Mouse (Mus musculus) embryonic facial prominence, embryonic 13.5 days (tissue): Measurements from ENCODE around the gene Nr1h3. TPM values are rescaled to one million over a fixed set of nuclear protein-coding genes. Genes with fewer than 3 reads are reported as not detected.
"Not testable (repeated sequence)": the region's sequence is repeated elsewhere in the genome, so short reads cannot be mapped to it uniquely, and the experiment has no call there.

ENCODE experiments used
- ATAC-seq: fragments of 200-750 bp; cut with Nextera tagmentation; 2 replicates; pipeline ENCODE4 v1.8.0; 2017; ENCODE audit warnings: low read depth; ENCODE audit not compliant: insufficient number of reproducible peaks, insufficient read depth, low FRiP score, low TSS enrichment
- H3K27ac ChIP-seq: fragments of 300-500 bp; sonication (generic); 2 replicates; pipeline ENCODE4 v1.5.1; 2015; ENCODE audit warnings: moderate library complexity, mild to moderate bottlenecking, inconsistent platforms
- H3K27me3 ChIP-seq: fragments of 300-500 bp; sonication (generic); 2 replicates; pipeline ENCODE4 v1.6.1; 2015; ENCODE audit warnings: mild to moderate bottlenecking, inconsistent platforms
- H3K36me3 ChIP-seq: fragments of 300-500 bp; sonication (generic); 2 replicates; pipeline ENCODE4 v1.6.1; 2015; ENCODE audit warnings: mild to moderate bottlenecking, inconsistent platforms
- H3K4me1 ChIP-seq: fragments of 300-500 bp; sonication (generic); 2 replicates; pipeline ENCODE4 v1.6.1; 2015; ENCODE audit warnings: inconsistent platforms
- H3K4me2 ChIP-seq: fragments of 300-500 bp; sonication (generic); 2 replicates; pipeline ENCODE4 v1.6.1; 2015; ENCODE audit warnings: moderate library complexity, mild to moderate bottlenecking, inconsistent platforms
- H3K4me3 ChIP-seq: fragments of 300-500 bp; sonication (generic); 2 replicates; pipeline ENCODE4 v1.5.1; 2015; ENCODE audit warnings: mild to moderate bottlenecking, inconsistent platforms
- H3K9ac ChIP-seq: fragments of 300-500 bp; sonication (generic); 2 replicates; pipeline ENCODE4 v1.6.1; 2015; ENCODE audit warnings: mild to moderate bottlenecking, inconsistent platforms
- H3K9me3 ChIP-seq: fragments of 300-500 bp; sonication (generic); 2 replicates; pipeline ENCODE4 v1.6.1; 2016; ENCODE audit warnings: inconsistent platforms
- WGBS: fragments of 180-500 bp; shearing (Covaris S2); methylation state at CpG from one replicate; pipeline ENCODE4 v1.1.7; 2015; ENCODE audit warnings: mixed read lengths; 5-methylcytosine and 5-hydroxymethylcytosine counted together
- polyA plus RNA-seq: library from polyadenylated mRNA; unstranded; fragments of >200 nt; fragmentation: Nextera tagmentation; extraction: Ambion mirVana; gene quantifications from 2 replicates; pipeline ENCODE4 v1.2.1, GENCODE M21; 2015

Gene Nr1h3
- polyA plus RNA-seq = 0.83 and 1.9 TPM in 2 replicates

DNA sequence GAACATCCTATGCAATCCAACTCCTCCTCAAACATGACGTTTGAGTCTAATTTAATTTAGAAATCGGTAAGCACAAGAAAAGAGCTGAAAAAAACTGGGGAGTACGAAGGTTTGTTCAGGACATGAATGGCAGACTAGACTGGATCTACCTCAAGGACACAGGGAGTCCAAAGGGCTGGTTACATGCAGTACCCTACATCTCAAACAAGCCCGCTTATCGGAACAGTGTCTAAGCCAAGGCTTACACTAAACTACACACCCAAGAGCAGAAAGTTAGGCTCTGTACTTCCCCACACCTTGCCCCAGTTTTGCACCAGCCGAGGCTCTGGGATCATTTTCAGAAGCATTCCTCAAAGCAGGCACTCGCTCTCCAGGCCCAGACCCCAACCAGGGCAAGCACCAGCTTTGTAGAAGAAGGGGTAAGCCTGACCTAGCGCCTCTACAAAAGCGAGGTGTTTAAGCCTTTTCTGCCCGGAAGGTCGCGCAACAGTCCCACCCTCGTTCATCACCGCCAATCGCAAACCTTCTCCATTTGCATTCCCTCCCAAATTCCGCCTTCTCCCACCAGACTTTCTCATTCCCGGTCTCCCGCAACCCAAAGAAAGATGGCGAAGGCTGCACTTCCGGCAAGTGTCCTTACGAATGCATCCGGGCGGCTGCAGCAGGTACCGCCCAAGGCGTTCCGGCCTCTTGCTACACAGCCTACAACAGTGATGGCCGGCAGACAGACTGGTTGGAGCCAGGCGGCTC is at the start of gene Nr1h3, which contains the start of gene Acp2:
Gene Nr1h3, minus strand, starts transcription at position 613 of the 750 bp plus-strand sequence.
Gene Acp2, plus strand, starts transcription at position 664 of the 750 bp plus-strand sequence.
- Histone ChIP-seq H3K4me3 (peak within 1 kb of the TSS; percentile 72), H3K27me3 (no peaks in the 10 kb centered on the region), H3K9ac (peak within 1 kb of the TSS; percentile 84), H3K9me3 (no peaks in the 10 kb centered on the region), H3K36me3 (peaks cover 27% of the 10 kb centered on the region), H3K4me1 (peaks cover 22% of the 10 kb centered on the region), H3K4me2 (peak within 1 kb of the TSS; percentile 75), H3K27ac (peak within 1 kb of the TSS; percentile 93)
- whole genome bisulfite sequencing = 2% methylated on average over 28 of the region's 28 CpGs
- ATAC-seq = peak; percentile 93

DNA sequence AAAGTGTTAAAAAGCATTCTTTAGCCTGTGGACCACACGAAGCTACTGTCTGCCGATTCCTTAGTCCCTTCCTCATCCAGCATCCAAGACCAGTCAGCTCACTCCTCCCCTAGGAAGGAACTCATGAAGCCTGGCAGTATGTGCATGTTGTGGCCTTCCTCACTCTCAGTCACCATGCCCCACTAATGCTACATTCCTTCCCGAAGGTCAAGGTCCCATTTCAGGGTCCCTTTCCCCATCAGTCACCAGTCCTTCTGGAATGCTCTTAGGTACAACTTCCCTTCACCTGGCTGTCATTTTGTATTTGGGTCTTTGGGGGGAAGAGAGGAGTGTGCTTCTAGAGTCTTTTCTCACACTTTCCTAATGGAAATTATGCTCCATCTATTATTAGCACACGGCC is 49.4 kb upstream of the Nr1h3 start:
- WGBS = 71% methylated on average over 4 of the region's 4 CpGs
- peaks cover 19% of the 10 kb centered on the region for H3K4me1 ChIP-seq
- H3K9ac ChIP-seq = no peak overlapping the region
- no peak overlapping the region for H3K4me2 ChIP-seq
- no peak overlapping the region for H3K4me3 ChIP-seq
- no peak for ATAC-seq
- H3K36me3 ChIP-seq = no peaks in the 10 kb centered on the region
- no peak overlapping the region for H3K27ac ChIP-seq
- no peaks in the 10 kb centered on the region for H3K9me3 ChIP-seq
- H3K27me3 ChIP-seq = peaks cover 20% of the 10 kb centered on the region

DNA sequence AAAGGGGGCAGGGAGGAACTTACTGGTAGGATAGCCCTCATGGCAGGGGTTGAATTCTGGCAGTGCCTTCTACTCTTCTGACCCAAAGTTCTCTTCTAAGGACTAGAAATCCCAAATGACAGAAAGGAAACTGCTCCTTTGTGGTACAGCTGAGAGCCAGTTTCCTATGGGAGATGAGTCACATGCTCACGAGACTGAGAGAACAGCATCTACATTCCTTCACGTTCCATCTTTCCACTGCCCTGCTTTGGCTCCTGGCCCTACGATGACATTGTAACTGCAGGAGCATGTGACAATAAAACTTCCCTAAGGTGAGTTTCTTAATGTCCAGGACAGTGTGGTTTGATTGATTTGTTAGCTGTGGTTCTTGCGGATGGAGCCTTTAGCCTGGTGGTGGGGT is 45.7 kb upstream of the Nr1h3 start:
- H3K9ac ChIP-seq = no peak overlapping the region
- H3K4me3 ChIP-seq = no peak overlapping the region
- ATAC-seq = no peak
- H3K4me2 ChIP-seq = no peak overlapping the region
- peaks cover 5% of the 10 kb centered on the region; the same call in 1 of the 2 replicates for H3K4me1 ChIP-seq
- H3K27me3 ChIP-seq = no peaks in the 10 kb centered on the region
- H3K36me3 ChIP-seq = no peaks in the 10 kb centered on the region
- H3K9me3 ChIP-seq = no peaks in the 10 kb centered on the region
- H3K27ac ChIP-seq = no peak overlapping the region
- 83% methylated on average over 4 of the region's 4 CpGs for WGBS

DNA sequence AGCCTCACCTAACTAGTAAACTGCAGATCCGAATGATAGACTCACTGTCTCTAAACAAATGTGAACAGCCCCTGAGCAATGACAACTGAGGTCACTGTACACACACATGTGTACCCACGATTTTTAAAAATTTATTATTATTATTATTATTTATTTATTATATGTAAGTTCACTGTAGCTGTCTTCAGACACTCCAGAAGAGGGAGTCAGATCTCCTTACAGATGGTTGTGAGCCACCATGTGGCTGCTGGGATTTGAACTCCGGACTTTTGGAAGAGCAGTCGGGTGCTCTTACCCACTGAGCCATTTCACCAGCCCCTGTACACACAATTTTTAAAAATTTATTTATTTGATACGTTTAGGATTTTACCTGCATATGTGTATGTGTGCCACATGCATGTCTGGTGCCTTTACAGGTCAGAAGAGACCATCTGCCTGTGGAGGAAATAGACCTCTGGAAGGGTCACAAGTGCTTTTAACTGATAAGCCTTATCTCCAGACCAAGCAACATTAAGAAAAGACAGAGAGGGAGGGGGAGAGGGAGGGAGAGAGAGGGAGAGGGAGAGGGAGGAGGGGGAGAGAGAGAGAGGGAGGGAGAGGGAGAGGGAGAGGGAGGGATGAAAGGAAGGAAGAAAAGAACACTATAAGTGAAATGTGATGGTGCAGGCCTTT is 42.1 kb upstream of the Nr1h3 start:
- WGBS = 82% methylated on average over 5 of the region's 5 CpGs
- no peak overlapping the region for H3K4me2 ChIP-seq
- no peaks in the 10 kb centered on the region for H3K36me3 ChIP-seq
- no peaks in the 10 kb centered on the region for H3K9me3 ChIP-seq
- no peaks in the 10 kb centered on the region for H3K27me3 ChIP-seq
- H3K27ac ChIP-seq = no peak overlapping the region
- H3K9ac ChIP-seq = no peak overlapping the region
- no peak for ATAC-seq
- H3K4me3 ChIP-seq = no peak overlapping the region
- peaks cover 7% of the 10 kb centered on the region; the same call in 1 of the 2 replicates for H3K4me1 ChIP-seq

DNA sequence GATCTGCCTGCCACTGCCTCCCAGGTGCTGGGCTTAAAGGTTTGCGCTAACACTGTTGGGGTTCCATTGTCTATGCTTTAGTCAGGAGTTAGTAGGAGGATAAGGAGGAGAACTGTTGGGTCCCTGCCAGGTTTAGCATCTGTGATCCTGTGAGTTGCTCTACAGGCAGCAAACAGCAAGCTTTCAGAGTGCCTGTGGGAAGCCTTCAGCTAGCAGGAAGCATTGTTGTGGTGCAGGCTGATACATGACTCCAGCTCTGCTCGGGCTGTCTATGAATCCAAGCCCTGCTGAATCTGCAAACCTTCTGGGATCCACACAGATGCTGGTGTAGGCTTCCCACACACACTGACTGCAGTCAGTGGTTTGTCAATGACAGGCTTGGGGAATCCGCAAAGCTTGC is 40.8 kb upstream of the Nr1h3 start:
- Histone ChIP-seq H3K4me1 (peaks cover 7% of the 10 kb centered on the region; the same call in 1 of the 2 replicates), H3K9me3 (no peaks in the 10 kb centered on the region), H3K27ac (peak overlapping the region; percentile 58), H3K9ac (no peak overlapping the region), H3K4me2 (no peak overlapping the region), H3K4me3 (no peak overlapping the region), H3K36me3 (no peaks in the 10 kb centered on the region), H3K27me3 (no peaks in the 10 kb centered on the region)
- WGBS = 44% methylated on average over 3 of the region's 3 CpGs
- ATAC-seq = no peak

DNA sequence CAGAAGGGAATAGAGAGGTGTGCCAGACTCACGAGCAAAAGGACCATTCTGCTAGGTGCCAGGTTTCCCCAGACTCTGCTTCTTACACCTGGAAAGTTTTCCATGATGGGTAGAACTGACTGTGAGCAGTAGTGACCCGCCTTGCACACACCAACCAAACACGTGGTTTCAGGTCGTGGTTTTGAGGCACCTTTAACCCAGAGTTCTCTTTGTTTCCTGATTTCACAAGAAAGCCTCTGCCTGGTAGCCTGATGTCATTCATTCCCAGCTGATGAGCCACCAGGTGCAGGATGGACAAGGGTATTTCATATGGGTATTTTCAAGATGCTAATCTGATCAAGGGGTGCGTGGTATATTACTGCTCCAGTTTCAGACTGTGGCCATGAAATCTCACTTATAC is 39.9 kb upstream of the Nr1h3 start:
- H3K9ac ChIP-seq = no peak overlapping the region
- H3K36me3 ChIP-seq = no peaks in the 10 kb centered on the region
- H3K27ac ChIP-seq = no peak overlapping the region
- no peak for ATAC-seq
- H3K4me2 ChIP-seq = no peak overlapping the region
- H3K9me3 ChIP-seq = no peaks in the 10 kb centered on the region
- no peaks in the 10 kb centered on the region for H3K27me3 ChIP-seq
- no peak overlapping the region for H3K4me3 ChIP-seq
- peaks cover 11% of the 10 kb centered on the region; the same call in 1 of the 2 replicates for H3K4me1 ChIP-seq
- 64% methylated on average over 5 of the region's 5 CpGs for WGBS

DNA sequence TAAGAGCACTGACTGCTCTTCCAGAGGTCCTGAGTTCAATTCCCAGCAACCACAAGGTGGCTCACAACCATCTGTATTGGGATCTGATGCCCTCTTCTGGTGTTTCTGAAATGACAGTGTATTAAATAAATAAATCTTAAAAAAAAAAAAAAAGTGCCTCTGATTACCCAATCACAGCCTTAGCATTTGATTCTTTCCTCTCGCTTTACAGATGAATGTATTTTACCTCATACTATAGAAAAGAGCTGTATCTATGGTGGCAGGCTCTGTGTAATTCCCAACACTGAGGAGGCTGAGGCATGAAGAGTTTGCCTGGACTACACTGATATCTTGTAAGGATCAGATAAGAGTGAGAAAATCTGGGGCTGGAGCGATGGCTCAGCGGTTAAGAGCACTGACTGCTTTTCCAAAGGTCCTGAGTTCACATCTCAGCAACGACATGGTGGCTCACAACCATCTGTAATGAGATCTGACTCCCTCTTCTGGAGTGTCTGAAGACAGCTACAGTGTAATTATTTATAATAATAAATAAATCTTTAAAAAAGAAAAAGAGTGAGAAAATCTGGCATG is 35.0 kb upstream of the Nr1h3 start:
- H3K4me1 ChIP-seq, H3K9me3 ChIP-seq, ATAC-seq, H3K36me3 ChIP-seq, H3K27me3 ChIP-seq: not testable (repeated sequence)
- peak overlapping the region; percentile 86 for H3K27ac ChIP-seq
- H3K4me2 ChIP-seq = peak overlapping the region; percentile 80
- H3K4me3 ChIP-seq = peak overlapping the region; percentile 68
- peak overlapping the region; percentile 83 for H3K9ac ChIP-seq
- 30% methylated on average over 4 of the region's 4 CpGs for WGBS

DNA sequence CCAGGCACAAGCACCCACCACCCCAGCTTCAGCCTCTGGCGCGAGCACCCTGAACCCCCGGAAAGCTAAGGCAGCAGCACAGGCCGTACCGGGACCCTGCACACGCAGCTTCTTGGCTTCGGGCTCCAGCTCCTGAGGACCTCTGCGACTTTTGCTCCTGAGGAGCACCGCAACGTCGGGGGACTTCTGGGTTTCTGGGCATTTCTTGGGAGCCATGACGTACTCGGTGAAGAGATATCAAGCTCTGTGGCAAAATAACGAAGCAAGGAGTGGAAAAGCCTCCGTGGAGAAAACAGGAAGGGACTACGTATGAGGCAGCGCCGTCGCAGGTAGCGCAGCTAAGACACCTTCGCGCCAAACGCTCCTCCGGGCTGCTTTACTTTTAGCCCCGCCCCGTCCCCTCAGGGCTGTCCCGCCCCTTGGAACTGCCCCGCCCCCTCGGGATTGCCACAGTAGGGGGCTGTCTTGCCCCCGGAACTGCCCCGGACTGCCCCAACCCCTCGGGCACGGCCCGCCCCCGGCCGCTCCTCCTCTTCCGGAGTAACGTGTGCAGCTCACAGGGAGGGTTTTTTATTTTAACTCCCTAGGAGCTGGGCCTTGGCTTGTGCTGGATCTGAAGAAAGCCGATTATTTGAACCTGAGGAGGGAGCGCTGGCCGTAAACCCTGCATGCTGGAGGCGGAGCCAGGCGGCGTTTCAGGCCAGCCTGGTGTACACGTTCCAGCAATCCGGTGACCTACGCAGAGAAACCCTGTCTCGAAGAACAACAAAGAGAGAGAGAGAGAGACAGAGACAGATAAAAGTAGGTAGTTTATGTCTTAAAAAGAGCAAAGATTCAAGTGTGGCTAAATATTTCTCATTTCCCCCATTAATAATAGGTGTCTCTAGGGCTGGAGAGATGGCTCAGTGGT is 34.2 kb upstream of the Nr1h3 start, which contains the start of gene Ddb2:
Gene Ddb2, minus strand, starts transcription at position 382 of the 910 bp plus-strand sequence.
- H3K27me3 ChIP-seq = no peaks in the 10 kb centered on the region
- ATAC-seq = peak; percentile 98
- peak within 1 kb of the TSS; percentile 80 for H3K4me2 ChIP-seq
- H3K27ac ChIP-seq = peak within 1 kb of the TSS; percentile 86
- peak within 1 kb of the TSS; percentile 68 for H3K4me3 ChIP-seq
- 0 out of 2 replicates have a peak, but pooled peaks cover 9% of the 10 kb centered on the region for H3K4me1 ChIP-seq
- H3K36me3 ChIP-seq = peaks cover 8% of the 10 kb centered on the region
- WGBS = under 1% methylated on average over 48 of the region's 48 CpGs
- no peaks in the 10 kb centered on the region for H3K9me3 ChIP-seq
- H3K9ac ChIP-seq = peak within 1 kb of the TSS; percentile 83

DNA sequence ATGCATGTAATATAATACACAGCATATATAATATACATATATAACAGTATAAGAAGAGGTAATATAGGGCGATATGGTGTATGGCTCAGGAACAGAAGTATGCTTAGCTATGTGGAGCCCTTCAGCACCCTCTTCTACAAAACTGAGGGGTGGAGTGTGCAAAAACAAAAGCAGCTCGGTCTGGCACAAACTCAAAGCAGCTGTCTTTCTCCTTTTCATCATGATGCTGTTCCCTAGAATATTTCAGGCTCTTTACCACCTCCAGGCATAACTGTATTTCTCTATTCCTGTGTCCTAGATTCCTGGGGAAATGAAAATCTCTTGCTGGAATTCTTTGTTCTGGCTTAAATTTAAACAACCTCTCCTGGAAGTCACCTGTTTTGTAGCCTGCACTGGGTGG is 27.1 kb upstream of the Nr1h3 start:
- 55% methylated on average over 2 of the region's 2 CpGs for WGBS
- Histone ChIP-seq H3K27me3 (no peaks in the 10 kb centered on the region), H3K36me3 (peaks cover 11% of the 10 kb centered on the region), H3K27ac (0 out of 2 replicates have a peak overlapping the region, but pooled peaks have one; percentile 16), H3K9me3 (no peaks in the 10 kb centered on the region), H3K4me1 (no peaks in the 10 kb centered on the region), H3K9ac (no peak overlapping the region), H3K4me2 (no peak overlapping the region), H3K4me3 (no peak overlapping the region)
- no peak for ATAC-seq

DNA sequence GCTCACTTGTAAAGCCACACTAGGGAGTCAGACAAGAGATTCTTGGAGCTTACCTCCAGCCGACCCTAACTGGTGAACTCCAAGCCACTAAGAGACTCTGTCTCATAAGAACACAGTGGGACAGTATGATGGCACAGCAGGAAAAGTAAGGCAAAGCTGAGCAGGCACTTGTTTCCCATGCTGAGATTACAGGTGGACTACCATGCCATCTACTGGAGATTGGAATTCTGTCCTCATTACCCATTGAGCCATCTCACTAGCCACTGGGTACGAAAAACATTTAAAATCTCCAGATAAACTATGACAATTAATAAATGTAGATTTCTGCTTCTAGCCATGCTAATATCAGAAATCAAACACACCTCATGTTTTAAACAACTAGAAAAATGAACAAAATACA is 21.0 kb upstream of the Nr1h3 start:
- WGBS = 89% methylated on average over 2 of the region's 2 CpGs
- Histone ChIP-seq H3K4me3 (no peak overlapping the region), H3K4me2 (no peak overlapping the region), H3K9me3 (no peaks in the 10 kb centered on the region), H3K9ac (no peak overlapping the region), H3K36me3 (peaks cover 3% of the 10 kb centered on the region), H3K27ac (no peak overlapping the region), H3K27me3 (no peaks in the 10 kb centered on the region), H3K4me1 (no peaks in the 10 kb centered on the region)
- no peak for ATAC-seq

DNA sequence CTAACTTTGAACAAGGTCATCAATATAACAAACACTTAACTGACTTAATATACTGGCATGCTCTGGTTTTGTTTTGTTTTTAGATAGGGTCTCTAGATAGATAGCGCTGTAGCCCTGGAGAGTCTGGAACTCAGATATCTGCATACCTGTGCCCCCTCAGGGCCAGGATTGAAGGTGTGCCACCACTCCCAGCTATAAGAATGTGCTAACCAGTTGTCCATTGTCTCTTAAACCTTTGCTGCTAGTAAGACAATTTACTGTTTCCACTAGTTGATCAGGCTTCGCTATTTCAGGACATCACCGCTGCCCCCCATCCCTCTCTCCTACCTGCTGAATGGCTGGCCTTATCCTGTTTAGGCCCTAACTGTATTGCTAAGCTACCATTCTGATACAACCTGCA is 17.9 kb upstream of the Nr1h3 start:
- ATAC-seq = no peak
- Histone ChIP-seq H3K27me3 (no peaks in the 10 kb centered on the region), H3K4me3 (no peak overlapping the region), H3K36me3 (peaks cover 16% of the 10 kb centered on the region), H3K27ac (no peak overlapping the region), H3K4me2 (no peak overlapping the region), H3K9ac (no peak overlapping the region), H3K9me3 (no peaks in the 10 kb centered on the region), H3K4me1 (no peaks in the 10 kb centered on the region)
- WGBS = 94% methylated on average over 3 of the region's 3 CpGs
